Mouse (Mus musculus) C2C12 (cell line): ENCODE data around the gene Mfsd13b.

ENCODE experiments used
- CEBPB ChIP-seq: IDR thresholded peaks from one replicate; pipeline ENCODE4 v1.6.1; 2011; ENCODE audit warnings: low read depth, mild to moderate bottlenecking, control low read depth, moderate library complexity
- CTCF ChIP-seq: IDR thresholded peaks from one replicate; pipeline ENCODE4 v1.5.1; 2011; ENCODE audit not compliant: control insufficient read depth, insufficient read depth, insufficient read length
- FOSL1 ChIP-seq: IDR thresholded peaks from one replicate; pipeline ENCODE4 v1.8.0; 2011; ENCODE audit warnings: mild to moderate bottlenecking, low read length; ENCODE audit not compliant: poor library complexity, insufficient read depth, severe bottlenecking
- MAX ChIP-seq: IDR thresholded peaks from one replicate; pipeline ENCODE4 v1.6.1; 2011; ENCODE audit warnings: mild to moderate bottlenecking, control low read depth
- MYOD1 ChIP-seq: IDR thresholded peaks from one replicate; pipeline ENCODE4 v1.6.1; 2011; ENCODE audit warnings: low read depth; ENCODE audit not compliant: control insufficient read depth, insufficient read length
- MYOG ChIP-seq: IDR thresholded peaks from one replicate; pipeline ENCODE4 v1.6.1; 2011; ENCODE audit not compliant: control insufficient read depth, insufficient read length; ENCODE audit errors: extremely low read depth
- USF1 ChIP-seq: IDR thresholded peaks from one replicate; pipeline ENCODE4 v1.6.1; 2011; ENCODE audit warnings: low read depth, mild to moderate bottlenecking, control low read depth, moderate library complexity

- TF ChIP-seq CTCF = no peak
- TF ChIP-seq MYOG = no peak
- no peak for TF ChIP-seq MAX
- TF ChIP-seq USF1 = no peak
- no peak for TF ChIP-seq CEBPB
- TF ChIP-seq FOSL1 = no peak
- no peak for TF ChIP-seq MYOD1
These were observed 44.1 kb upstream of the Mfsd13b start for GRCm38 (mm10) chr7:120938206-120938605.
